Mouse (Mus musculus): ENCODE measurements around the gene Ptprk. TPM values are rescaled to one million over a fixed set of nuclear protein-coding genes. Genes with fewer than 3 reads are reported as not detected.

Gene Ptprk
- polyA plus RNA-seq, 1 experiment = 28.8 TPM

GRCm38 (mm10) chr10:28345196-28345681, 270.6 kb downstream of the Ptprk start:
- H3ac ChIP-seq (ENCODE audit: control insufficient read depth, insufficient read length) = no peak overlapping the region
- H3K4me2 ChIP-seq (ENCODE audit: low read depth) = no peak overlapping the region
- no peaks in the 10 kb centered on the region for H3K27me3 ChIP-seq (ENCODE audit: control insufficient read depth, insufficient read depth, insufficient read length)
- H3K4me3 ChIP-seq = no peak overlapping the region
- no peaks in the 10 kb centered on the region for H3K79me2 ChIP-seq (ENCODE audit: control insufficient read depth, insufficient read depth)
- TF ChIP-seq REST (IDR thresholded peaks at IDR 0.05; ENCODE audit: insufficient read depth, insufficient read length) (no peak), CEBPB (IDR thresholded peaks at IDR 0.05; ENCODE audit: insufficient read depth, poor library complexity, severe bottlenecking) (no peak), SRF (IDR thresholded peaks at IDR 0.05; ENCODE audit: control insufficient read depth, insufficient read length, low read depth) (no peak)
- no peaks in the 10 kb centered on the region for H3K36me3 ChIP-seq (ENCODE audit: control insufficient read depth, insufficient read depth)

GRCm38 (mm10) chr10:28365291-28365690, 290.7 kb downstream of the Ptprk start:
- Histone ChIP-seq H3K4me2 (ENCODE audit: low read depth) (no peak overlapping the region), H3K27me3 (ENCODE audit: control insufficient read depth, insufficient read depth, insufficient read length) (no peaks in the 10 kb centered on the region), H3K36me3 (ENCODE audit: control insufficient read depth, insufficient read depth) (no peaks in the 10 kb centered on the region), H3ac (ENCODE audit: control insufficient read depth, insufficient read length) (no peak overlapping the region), H3K4me3 (no peak overlapping the region), H3K79me2 (ENCODE audit: control insufficient read depth, insufficient read depth) (no peaks in the 10 kb centered on the region)
- no peak for TF ChIP-seq TCF3 (IDR thresholded peaks at IDR 0.05; ENCODE audit: insufficient read length, low read depth)
- no peak for TF ChIP-seq POLR2AphosphoS2 (IDR thresholded peaks at IDR 0.05; ENCODE audit: insufficient read length, low read depth)
- TF ChIP-seq MAX (IDR thresholded peaks at IDR 0.05; ENCODE audit: low read depth) = no peak
- TF ChIP-seq MYOG (IDR thresholded peaks at IDR 0.05; ENCODE audit: control insufficient read depth in 1 of 3, insufficient read depth in 1 of 3, insufficient read length in 2 of 3, low read depth in 2 of 3) = no peak
- TF ChIP-seq TCF12 (IDR thresholded peaks at IDR 0.05; ENCODE audit: insufficient read depth, poor library complexity, severe bottlenecking) = no peak

- Histone ChIP-seq H3K27me3 (ENCODE audit: control insufficient read depth, insufficient read depth, insufficient read length) (no peaks in the 10 kb centered on the region), H3K4me3 (no peak overlapping the region), H3ac (ENCODE audit: control insufficient read depth, insufficient read length) (no peak overlapping the region), H3K36me3 (ENCODE audit: control insufficient read depth, insufficient read depth) (no peaks in the 10 kb centered on the region), H3K79me2 (ENCODE audit: control insufficient read depth, insufficient read depth) (no peaks in the 10 kb centered on the region), H3K4me2 (ENCODE audit: low read depth) (no peak overlapping the region)
- TF ChIP-seq TCF12 (IDR thresholded peaks at IDR 0.05; ENCODE audit: insufficient read depth, poor library complexity, severe bottlenecking) = no peak
- TF ChIP-seq REST (IDR thresholded peaks at IDR 0.05; ENCODE audit: insufficient read depth, insufficient read length) = no peak
- TF ChIP-seq SRF (IDR thresholded peaks at IDR 0.05; ENCODE audit: control insufficient read depth, insufficient read length, low read depth) = no peak
- no peak for TF ChIP-seq TCF3 (IDR thresholded peaks at IDR 0.05; ENCODE audit: insufficient read length, low read depth)
- TF ChIP-seq MYOG (IDR thresholded peaks at IDR 0.05; ENCODE audit: control insufficient read depth in 1 of 3, insufficient read depth in 1 of 3, insufficient read length in 2 of 3, low read depth in 2 of 3) = no peak
- no peak for TF ChIP-seq MAX (IDR thresholded peaks at IDR 0.05; ENCODE audit: low read depth)
- no peak for TF ChIP-seq E2F4 (IDR thresholded peaks at IDR 0.05; ENCODE audit: insufficient read depth)
- TF ChIP-seq POLR2A (IDR thresholded peaks at IDR 0.05; ENCODE audit: insufficient read length, low read depth) = no peak
- TF ChIP-seq POLR2AphosphoS2 (IDR thresholded peaks at IDR 0.05; ENCODE audit: insufficient read length, low read depth) = no peak
- TF ChIP-seq CEBPB (IDR thresholded peaks at IDR 0.05; ENCODE audit: insufficient read depth, poor library complexity, severe bottlenecking) = no peak
- TF ChIP-seq USF1 (IDR thresholded peaks at IDR 0.05; ENCODE audit: low read depth) = no peak
- TF ChIP-seq MYOD1 (IDR thresholded peaks at IDR 0.05; ENCODE audit: control insufficient read depth in 1 of 3, insufficient read length in 2 of 3, low read depth in 2 of 3) = no peak
Observed at GRCm38 (mm10) chr10:28366065-28366677, 291.6 kb downstream of the Ptprk start.

GRCm38 (mm10) chr10:28369808-28370207, 295.2 kb downstream of the Ptprk start:
- H3K79me2 ChIP-seq (ENCODE audit: control insufficient read depth, insufficient read depth) = no peaks in the 10 kb centered on the region
- H3ac ChIP-seq (ENCODE audit: control insufficient read depth, insufficient read length) = no peak overlapping the region
- no peak overlapping the region for H3K4me3 ChIP-seq
- no peak overlapping the region for H3K4me2 ChIP-seq (ENCODE audit: low read depth)
- no peaks in the 10 kb centered on the region for H3K36me3 ChIP-seq (ENCODE audit: control insufficient read depth, insufficient read depth)
- H3K27me3 ChIP-seq (ENCODE audit: control insufficient read depth, insufficient read depth, insufficient read length) = no peaks in the 10 kb centered on the region
- TF ChIP-seq USF1 (IDR thresholded peaks at IDR 0.05; ENCODE audit: low read depth) (no peak), REST (IDR thresholded peaks at IDR 0.05; ENCODE audit: insufficient read depth, insufficient read length) (no peak), E2F4 (IDR thresholded peaks at IDR 0.05; ENCODE audit: insufficient read depth) (no peak), TCF3 (IDR thresholded peaks at IDR 0.05; ENCODE audit: insufficient read length, low read depth) (no peak), POLR2A (IDR thresholded peaks at IDR 0.05; ENCODE audit: insufficient read length, low read depth) (no peak), MAX (IDR thresholded peaks at IDR 0.05; ENCODE audit: low read depth) (no peak), MYOD1 (IDR thresholded peaks at IDR 0.05; ENCODE audit: control insufficient read depth in 1 of 3, insufficient read length in 2 of 3, low read depth in 2 of 3) (no peak), POLR2AphosphoS2 (IDR thresholded peaks at IDR 0.05; ENCODE audit: insufficient read length, low read depth) (no peak), SRF (IDR thresholded peaks at IDR 0.05; ENCODE audit: control insufficient read depth, insufficient read length, low read depth) (no peak), MYOG (IDR thresholded peaks at IDR 0.05; ENCODE audit: control insufficient read depth in 1 of 3, insufficient read depth in 1 of 3, insufficient read length in 2 of 3, low read depth in 2 of 3) (no peak), TCF12 (IDR thresholded peaks at IDR 0.05; ENCODE audit: insufficient read depth, poor library complexity, severe bottlenecking) (no peak), CEBPB (IDR thresholded peaks at IDR 0.05; ENCODE audit: insufficient read depth, poor library complexity, severe bottlenecking) (no peak)

- no peak for TF ChIP-seq TCF3 (IDR thresholded peaks at IDR 0.05; ENCODE audit: insufficient read length, low read depth)
- no peak for TF ChIP-seq CEBPB (IDR thresholded peaks at IDR 0.05; ENCODE audit: insufficient read depth, poor library complexity, severe bottlenecking)
- TF ChIP-seq SRF (IDR thresholded peaks at IDR 0.05; ENCODE audit: control insufficient read depth, insufficient read length, low read depth) = no peak
- no peak for TF ChIP-seq E2F4 (IDR thresholded peaks at IDR 0.05; ENCODE audit: insufficient read depth)
- TF ChIP-seq TCF12 (IDR thresholded peaks at IDR 0.05; ENCODE audit: insufficient read depth, poor library complexity, severe bottlenecking) = no peak
- no peak for TF ChIP-seq POLR2AphosphoS2 (IDR thresholded peaks at IDR 0.05; ENCODE audit: insufficient read length, low read depth)
- Histone ChIP-seq H3K4me3 (no peak overlapping the region), H3K79me2 (ENCODE audit: control insufficient read depth, insufficient read depth) (no peaks in the 10 kb centered on the region), H3K4me2 (ENCODE audit: low read depth) (no peak overlapping the region), H3K36me3 (ENCODE audit: control insufficient read depth, insufficient read depth) (no peaks in the 10 kb centered on the region), H3K27me3 (ENCODE audit: control insufficient read depth, insufficient read depth, insufficient read length) (no peaks in the 10 kb centered on the region), H3ac (ENCODE audit: control insufficient read depth, insufficient read length) (no peak overlapping the region)
Observed at GRCm38 (mm10) chr10:28374874-28375273, 300.3 kb downstream of the Ptprk start.

All from myocyte (in vitro differentiated cells).